20 mouse cellular contexts compared by ENCODE assay signal in the genomic region with DNA sequence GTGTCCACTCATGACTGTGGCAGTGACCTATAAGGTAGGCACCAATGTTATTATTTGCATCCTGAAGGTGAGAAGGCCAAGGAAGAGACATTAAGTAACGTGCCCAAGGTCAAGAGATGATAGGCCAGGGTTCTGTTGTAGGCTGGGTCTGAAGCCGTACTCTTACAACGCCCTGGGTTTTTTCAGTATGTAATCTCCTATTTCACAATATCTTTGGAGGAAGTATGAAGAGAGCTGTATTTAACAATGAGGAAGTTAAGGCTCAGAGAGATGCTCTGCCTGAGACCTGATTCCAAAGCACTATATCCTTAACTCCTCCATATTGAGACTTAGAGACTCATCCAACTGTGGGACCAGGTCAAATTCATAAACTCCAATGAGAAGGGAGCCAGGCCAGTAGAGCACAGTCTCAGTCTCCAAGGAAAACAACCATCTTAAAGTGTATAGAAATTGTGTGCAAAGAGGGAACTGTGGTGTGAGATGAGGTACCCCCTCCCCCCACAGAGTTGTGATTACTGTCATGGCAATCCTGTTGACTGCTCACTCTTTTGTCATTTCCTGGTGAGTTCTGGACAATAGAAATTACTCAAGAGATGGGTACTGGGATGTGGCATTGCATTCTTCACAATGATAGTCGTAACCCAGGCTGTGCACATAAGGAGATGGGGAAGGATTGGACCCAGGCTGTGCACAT. TPM values are rescaled to one million over a fixed set of nuclear protein-coding genes. Genes with fewer than 3 reads are reported as not detected.
DNase-seq lines count a peak whose midpoint lies in the region; ATAC-seq lines count a peak whose summit lies in the region.
"Had no signal": no experiment of that assay in that cellular context is flagged by ENCODE, and none has a peak within 500 bp of the region (broad histone marks: within the 10 kb centered on the region; RNA-seq: fewer than 3 reads in every experiment).

No protein-coding gene starts in this region.

- no peak overlapping the region for H3K27ac ChIP-seq in intestine, embryonic 16.5 days (ENCODE audit: low read length)
- H3K27ac ChIP-seq in hindbrain, embryonic 13.5 days: no peak overlapping the region
- H3K27ac ChIP-seq: embryonic facial prominence, embryonic 12.5 days; forebrain, embryonic 15.5 days had no signal

- DNase-seq in lung, postnatal 36 days: peak; percentile 54
- DNase-seq in lung, postnatal 10 days: no peak
- DNase-seq in Muller cell, postnatal 12 days (ENCODE audit: inconsistent ontology term): peak; percentile 47
- DNase-seq in splenic B cell, adult 2 months (ENCODE audit: low read depth, low spot score): peak; percentile 28
- DNase-seq in thymus, postnatal 36 days: no peak
- DNase-seq: adrenal gland, postnatal 25 days; cerebellum, postnatal 36 days; heart, postnatal 4 days; kidney, adult 9 months; kidney, postnatal 36 days; lung, postnatal 14 days; midbrain, embryonic 14.5 days; right cerebral cortex, adult 18-20 months; thymus, postnatal 25 days had no signal

- H3K9ac ChIP-seq in intestine, embryonic 16.5 days (ENCODE audit: low read depth, low read length): no peak overlapping the region
- H3K9ac ChIP-seq in hindbrain, embryonic 13.5 days: no peak overlapping the region
- H3K9ac ChIP-seq: embryonic facial prominence, embryonic 12.5 days; forebrain, embryonic 15.5 days had no signal

- H3K9me3 ChIP-seq in intestine, embryonic 16.5 days (ENCODE audit: control insufficient read depth, low read length): no peaks in the 10 kb centered on the region
- H3K9me3 ChIP-seq in hindbrain, embryonic 13.5 days: no peaks in the 10 kb centered on the region
- H3K9me3 ChIP-seq: embryonic facial prominence, embryonic 12.5 days; forebrain, embryonic 15.5 days had no signal

- no peak overlapping the region for H3K4me3 ChIP-seq in intestine, embryonic 16.5 days (ENCODE audit: low read length)
- H3K4me3 ChIP-seq in hindbrain, embryonic 13.5 days: no peak overlapping the region
- H3K4me3 ChIP-seq: embryonic facial prominence, embryonic 12.5 days; forebrain, embryonic 15.5 days had no signal

- no peaks in the 10 kb centered on the region for H3K27me3 ChIP-seq in intestine, embryonic 16.5 days (replicated peaks; ENCODE audit: control insufficient read depth, insufficient read depth, low read length)
- no peaks in the 10 kb centered on the region for H3K27me3 ChIP-seq in splenic B cell, adult 2 months (ENCODE audit: control insufficient read depth, insufficient read depth, low read length, poor library complexity, severe bottlenecking)
- H3K27me3 ChIP-seq in hindbrain, embryonic 13.5 days: no peaks in the 10 kb centered on the region
- H3K27me3 ChIP-seq: embryonic facial prominence, embryonic 12.5 days; forebrain, embryonic 15.5 days; Patski had no signal

- WGBS in intestine, embryonic 16.5 days: 71% methylated on average over 4 of the region's 4 CpGs
- WGBS in hindbrain, embryonic 13.5 days: 91% methylated on average over 4 of the region's 4 CpGs

- peaks cover under 1% of the 10 kb centered on the region; the same call in 1 of the 2 replicates for H3K4me1 ChIP-seq in intestine, embryonic 16.5 days (ENCODE audit: control insufficient read depth, insufficient read depth, low read length)
- peaks cover 6% of the 10 kb centered on the region for H3K4me1 ChIP-seq in hindbrain, embryonic 13.5 days (replicated peaks)

- no peak overlapping the region for H3K4me2 ChIP-seq in intestine, embryonic 16.5 days (ENCODE audit: low read depth, low read length)
- no peak overlapping the region for H3K4me2 ChIP-seq in hindbrain, embryonic 13.5 days
- H3K4me2 ChIP-seq: embryonic facial prominence, embryonic 12.5 days; forebrain, embryonic 15.5 days had no signal

- ATAC-seq in intestine, embryonic 16.5 days: peak; percentile 43; the same call in 1 of the 2 replicates
- no peak for ATAC-seq in hindbrain, embryonic 13.5 days (ENCODE audit: low FRiP score)
- ATAC-seq: activated CD4-positive, CD25-positive, alpha-beta regulatory T cell, adult 4 months; forebrain, embryonic 15.5 days; Patski had no signal

- H3K36me3 ChIP-seq in intestine, embryonic 16.5 days (ENCODE audit: control insufficient read depth, insufficient read depth, low read length): no peaks in the 10 kb centered on the region
- no peaks in the 10 kb centered on the region for H3K36me3 ChIP-seq in splenic B cell, adult 2 months (ENCODE audit: control insufficient read depth, insufficient read depth, low read length, poor library complexity, severe bottlenecking)
- no peaks in the 10 kb centered on the region for H3K36me3 ChIP-seq in hindbrain, embryonic 13.5 days
- H3K36me3 ChIP-seq: embryonic facial prominence, embryonic 12.5 days; forebrain, embryonic 15.5 days had no signal

RNA-seq across cellular contexts. Expression of a gene that starts 39.8 kb away (rescaled TPM):
- 4.7 and 5.4 TPM in 2 replicates for polyA plus RNA-seq in intestine, embryonic 16.5 days (2015; fragmentation: Nextera tagmentation; extraction: Ambion mirVana)
- polyA plus RNA-seq in hindbrain, embryonic 13.5 days (2015; fragmentation: Nextera tagmentation; extraction: Ambion mirVana): 10.9 and 13.1 TPM in 2 replicates

Comparison
In these comparisons a context has a peak if more than half of its experiments do, and no peak if none do; other contexts are left out.
1. DNase-seq: peak in lung, postnatal 36 days (single experiment), Muller cell, postnatal 12 days (single experiment) and splenic B cell, adult 2 months (single experiment); none in lung, postnatal 10 days (single experiment) and thymus, postnatal 36 days (0 of 2).